Mouse (Mus musculus): ENCODE data around the gene Lbx2. TPM values are rescaled to one million over a fixed set of nuclear protein-coding genes. Genes with fewer than 3 reads are reported as not detected.
A peak's percentile ranks its signal among the peaks of the same experiment; 100 is the strongest.

The Lbx2 gene
- polyA plus RNA-seq, 1 experiment from 2014 or later: 0.45 TPM

DNA sequence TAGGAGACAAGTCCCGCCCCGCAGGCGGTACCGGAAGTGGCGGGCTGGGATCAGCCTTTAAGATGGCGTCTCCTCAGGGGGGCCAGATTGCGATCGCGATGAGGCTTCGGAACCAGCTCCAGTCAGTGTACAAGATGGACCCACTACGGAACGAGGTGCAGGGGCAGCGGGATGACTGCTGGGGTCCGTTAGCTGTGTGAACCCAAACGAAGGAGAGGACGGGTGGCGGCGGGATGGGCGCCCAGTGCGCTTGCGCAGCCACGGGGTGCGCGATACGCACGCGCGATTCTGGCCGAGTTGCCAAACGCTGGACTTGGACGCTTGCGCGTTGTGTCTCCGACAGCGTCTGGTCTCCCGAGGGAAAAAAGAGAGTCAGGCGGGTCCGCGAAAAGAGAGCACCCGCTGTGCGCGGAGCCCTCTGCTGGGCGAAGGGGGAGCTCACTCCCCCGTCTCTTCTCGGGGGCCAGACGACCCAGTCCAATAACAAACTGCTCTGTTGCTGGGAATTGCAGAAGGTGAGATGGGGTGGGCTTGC lies 7.8 kb upstream of the Lbx2 start:
- peak overlapping the region; percentile 95 for H3K27ac ChIP-seq (replicated peaks)

DNA sequence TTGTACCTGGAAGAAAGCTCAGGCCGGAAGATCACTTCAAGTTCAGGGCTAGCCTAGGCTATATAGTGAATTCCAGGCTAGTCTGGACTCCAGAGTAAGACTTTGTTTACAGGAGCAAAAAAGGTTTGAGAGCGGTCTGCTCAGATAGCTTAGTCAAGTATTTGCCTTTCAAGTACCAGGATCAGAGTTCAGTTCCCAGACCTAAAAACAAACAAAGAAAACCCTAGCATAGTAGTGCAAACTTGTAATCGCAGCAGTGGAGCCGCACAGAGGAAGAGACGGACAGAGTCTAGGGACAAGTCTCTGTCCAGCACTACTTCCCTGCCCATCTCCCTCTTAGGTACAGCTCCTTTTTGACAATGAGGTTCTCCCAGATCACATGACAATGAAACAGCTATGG lies 6.0 kb upstream of the Lbx2 start:
- peaks cover 32% of the 10 kb centered on the region for H3K36me3 ChIP-seq (replicated peaks)
- peaks cover 71% of the 10 kb centered on the region for H3K27me3 ChIP-seq (replicated peaks; ENCODE audit: low read depth, poor library complexity, severe bottlenecking)
- no peak for DNase-seq (ENCODE audit: low spot score)
- WGBS: 96% methylated on average over 5 of the region's 5 CpGs
- no peak overlapping the region for H3K4me3 ChIP-seq
- H3K4me1 ChIP-seq: peaks cover 41% of the 10 kb centered on the region
- no peak overlapping the region for H3K27ac ChIP-seq (replicated peaks)
- no peaks in the 10 kb centered on the region for H3K9me3 ChIP-seq

More for the DNA sequence above, 7.8 kb upstream of the Lbx2 start:
- Histone ChIP-seq H3K9me3 (no peaks in the 10 kb centered on the region), H3K27me3 (replicated peaks; ENCODE audit: low read depth, poor library complexity, severe bottlenecking) (peaks cover 71% of the 10 kb centered on the region), H3K4me1 (peaks cover 27% of the 10 kb centered on the region), H3K36me3 (replicated peaks) (peaks cover 32% of the 10 kb centered on the region), H3K4me3 (peak overlapping the region; percentile 87)
- under 1% methylated on average over 46 of the region's 46 CpGs for WGBS
- DNase-seq (ENCODE audit: low spot score): peak; percentile 99

DNA sequence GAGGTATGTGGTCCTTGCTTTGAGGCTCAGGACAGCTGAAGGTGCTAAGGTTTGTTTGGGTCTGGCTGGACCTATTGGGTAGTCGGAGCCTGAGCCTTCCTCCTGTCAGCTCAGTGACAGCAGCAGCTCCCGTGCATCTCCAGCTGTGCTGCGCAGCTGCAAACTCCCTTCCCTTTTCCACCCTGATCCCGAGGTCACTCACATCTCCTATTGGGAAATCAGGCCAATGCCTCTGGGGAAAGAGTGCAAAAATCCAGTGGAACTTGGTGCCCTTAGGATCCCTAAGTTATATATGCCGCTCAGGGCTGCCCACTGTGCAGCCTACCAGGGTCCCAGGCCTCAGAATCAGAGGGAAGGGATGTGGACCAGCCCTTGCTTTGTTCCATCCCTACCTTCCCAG lies 2.7 kb upstream of the Lbx2 start:
- 0 out of 2 replicates have a peak overlapping the region, but pooled peaks have one; percentile 19 for H3K27ac ChIP-seq (replicated peaks)
- H3K9me3 ChIP-seq: no peaks in the 10 kb centered on the region
- WGBS: 11% methylated on average over 5 of the region's 5 CpGs
- peaks cover 58% of the 10 kb centered on the region for H3K4me1 ChIP-seq
- no peak overlapping the region for H3K4me3 ChIP-seq
- no peak for DNase-seq (ENCODE audit: low spot score)
- peaks cover 32% of the 10 kb centered on the region for H3K36me3 ChIP-seq (replicated peaks)
- peaks cover 79% of the 10 kb centered on the region for H3K27me3 ChIP-seq (replicated peaks; ENCODE audit: low read depth, poor library complexity, severe bottlenecking)

DNA sequence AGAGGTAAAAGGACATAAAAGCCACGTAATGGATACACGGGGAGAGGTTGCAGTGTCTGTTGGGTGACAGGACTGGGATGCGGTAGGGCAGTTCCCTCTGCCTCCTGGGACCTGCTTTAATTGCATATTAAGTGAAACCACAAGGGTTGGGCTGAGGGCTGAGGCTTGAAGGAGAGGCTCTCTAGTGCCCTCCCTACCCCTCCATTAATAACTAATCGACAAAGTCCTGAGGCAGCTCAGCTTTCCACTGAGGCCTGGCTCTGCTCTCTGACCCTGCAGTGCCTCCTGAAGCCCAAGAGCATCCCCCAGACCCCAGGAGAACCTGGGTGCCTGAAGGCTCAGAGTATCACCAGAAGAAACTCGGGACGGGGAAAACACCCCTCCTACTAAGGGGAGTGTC lies 1.7 kb upstream of the Lbx2 start:
- whole genome bisulfite sequencing: 3% methylated on average over 6 of the region's 6 CpGs
- Histone ChIP-seq H3K36me3 (replicated peaks) (peaks cover 32% of the 10 kb centered on the region), H3K4me3 (0 out of 2 replicates have a peak overlapping the region, but pooled peaks have one; percentile 9), H3K4me1 (peaks cover 49% of the 10 kb centered on the region), H3K27me3 (replicated peaks; ENCODE audit: low read depth, poor library complexity, severe bottlenecking) (peaks cover 88% of the 10 kb centered on the region), H3K27ac (replicated peaks) (no peak overlapping the region), H3K9me3 (no peaks in the 10 kb centered on the region)
- no peak for DNase-seq (ENCODE audit: low spot score)

DNA sequence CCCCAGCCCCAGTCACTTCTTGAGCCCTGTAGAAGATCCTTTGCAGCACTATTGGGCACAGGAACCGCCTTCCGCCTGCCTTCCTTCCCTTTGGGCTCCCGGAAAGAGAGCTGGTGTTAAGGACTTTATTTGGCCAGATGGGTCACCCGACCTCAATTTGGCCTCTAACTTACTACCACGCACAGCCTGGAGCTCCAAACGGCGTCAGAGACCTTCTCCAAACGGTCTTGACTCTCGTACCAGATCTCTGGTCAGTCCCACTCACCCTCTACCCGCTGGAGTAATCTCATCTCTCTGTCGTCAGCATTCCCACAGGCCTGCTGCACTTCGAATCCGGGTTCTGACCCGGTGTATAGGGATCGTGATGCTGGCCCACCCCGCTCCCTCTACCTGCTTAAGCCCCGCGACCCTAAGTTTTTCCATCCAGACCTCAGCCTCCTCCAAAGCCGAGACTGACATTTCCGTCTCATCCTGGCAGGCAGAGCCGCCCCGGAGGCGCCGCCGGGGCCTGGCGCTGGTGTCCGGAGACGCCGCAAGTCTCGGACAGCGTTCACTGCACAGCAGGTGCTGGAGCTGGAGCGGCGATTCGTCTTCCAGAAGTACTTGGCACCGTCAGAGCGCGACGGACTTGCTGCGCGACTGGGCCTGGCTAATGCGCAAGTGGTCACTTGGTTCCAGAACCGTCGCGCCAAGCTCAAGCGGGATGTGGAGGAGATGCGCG lies 1.2 kb downstream of the Lbx2 start:
- peaks cover 97% of the 10 kb centered on the region for H3K27me3 ChIP-seq (replicated peaks; ENCODE audit: low read depth, poor library complexity, severe bottlenecking)
- peak; percentile 57 for DNase-seq (ENCODE audit: low spot score)
- peaks cover 47% of the 10 kb centered on the region for H3K4me1 ChIP-seq
- WGBS: under 1% methylated on average over 47 of the region's 47 CpGs
- no peaks in the 10 kb centered on the region for H3K9me3 ChIP-seq
- H3K36me3 ChIP-seq (replicated peaks): peaks cover 6% of the 10 kb centered on the region
- H3K27ac ChIP-seq (replicated peaks): no peak overlapping the region
- H3K4me3 ChIP-seq: peak overlapping the region; percentile 49

DNA sequence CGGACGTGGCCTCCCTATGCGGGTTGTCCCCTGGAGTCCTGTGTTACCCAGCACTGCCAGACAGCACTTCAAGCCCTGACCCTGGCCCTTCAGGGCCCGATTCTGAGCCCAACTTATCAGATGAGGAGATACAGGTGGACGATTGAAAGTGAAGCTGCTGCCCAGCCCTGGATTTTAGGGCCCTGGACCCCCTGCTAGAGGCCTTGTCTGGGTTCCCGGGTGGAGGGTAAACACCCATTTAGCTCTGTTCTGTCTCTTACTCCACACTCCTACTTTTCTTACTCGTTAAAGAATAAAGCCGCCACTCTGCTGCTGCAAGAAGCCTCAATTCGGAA lies 1.7 kb downstream of the Lbx2 start:
- Histone ChIP-seq H3K4me3 (peak overlapping the region; percentile 49), H3K27me3 (replicated peaks; ENCODE audit: low read depth, poor library complexity, severe bottlenecking) (peaks cover 97% of the 10 kb centered on the region), H3K9me3 (no peaks in the 10 kb centered on the region), H3K36me3 (replicated peaks) (peaks cover under 1% of the 10 kb centered on the region; the same call in 1 of the 2 replicates), H3K4me1 (peaks cover 49% of the 10 kb centered on the region), H3K27ac (replicated peaks) (no peak overlapping the region)
- DNase-seq (ENCODE audit: low spot score): no peak
- 3% methylated on average over 9 of the region's 9 CpGs for WGBS

DNA sequence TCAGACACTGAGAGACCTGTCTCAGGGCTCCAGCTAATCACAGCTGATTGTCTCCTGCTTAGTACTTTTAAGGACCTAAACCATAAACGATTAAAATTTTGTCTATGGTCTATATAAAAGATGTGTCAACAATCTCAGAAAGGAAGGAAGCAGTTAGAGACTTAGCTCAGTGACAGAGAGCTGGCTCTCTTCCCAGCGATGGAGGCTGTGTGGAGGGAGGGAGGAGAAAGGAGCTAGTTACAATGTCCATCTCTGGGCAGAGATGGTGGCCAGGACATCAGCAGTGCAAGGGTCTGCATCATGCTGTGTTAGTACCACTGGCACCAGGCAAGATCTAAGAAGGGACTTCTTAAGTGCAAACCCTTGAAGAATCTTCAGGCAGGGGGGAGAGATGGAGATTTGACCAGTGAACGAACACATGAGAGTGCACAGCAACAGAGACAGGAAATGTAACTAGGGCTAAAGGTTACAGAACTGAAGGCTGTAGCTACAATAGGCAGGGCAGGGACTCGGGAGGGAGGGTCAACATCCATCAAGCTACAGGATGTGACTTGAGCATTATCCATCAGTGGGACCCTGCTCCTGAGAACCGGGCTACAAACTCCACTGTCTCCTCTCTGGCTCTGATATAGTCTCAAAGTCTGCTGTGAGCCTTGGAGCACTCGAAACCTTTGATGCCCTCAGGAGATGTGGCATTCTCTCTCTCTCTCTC lies 6.4 kb downstream of the Lbx2 start:
- peaks cover 66% of the 10 kb centered on the region for H3K27me3 ChIP-seq (replicated peaks; ENCODE audit: low read depth, poor library complexity, severe bottlenecking)
- H3K9me3 ChIP-seq: 0 out of 2 replicates have a peak, but pooled peaks cover 5% of the 10 kb centered on the region
- no peaks in the 10 kb centered on the region for H3K36me3 ChIP-seq (replicated peaks)
- no peak for DNase-seq (ENCODE audit: low spot score)
- no peak overlapping the region for H3K27ac ChIP-seq (replicated peaks)
- H3K4me3 ChIP-seq: no peak overlapping the region
- WGBS: 45% methylated on average over 6 of the region's 6 CpGs
- H3K4me1 ChIP-seq: peaks cover 12% of the 10 kb centered on the region

DNA sequence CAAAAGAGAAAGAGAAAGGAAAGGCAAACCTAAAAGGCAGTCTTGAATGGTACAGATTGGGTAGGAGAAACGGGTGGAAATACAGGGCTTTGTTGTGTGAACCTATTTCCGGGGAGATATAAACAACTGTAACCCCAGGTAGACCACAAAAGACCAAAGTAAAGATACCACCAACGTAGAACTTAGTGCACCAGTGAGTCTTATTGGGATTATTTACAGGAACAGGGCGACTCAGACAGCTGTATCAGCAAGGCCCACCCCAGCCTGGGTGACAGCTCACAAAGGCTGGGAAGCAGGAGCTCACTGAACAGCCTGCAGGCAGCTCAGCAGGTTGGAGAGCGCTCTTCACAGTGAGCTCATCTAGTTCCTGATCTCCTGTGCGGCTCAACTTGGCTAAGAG lies 9.8 kb downstream of the Lbx2 start:
- Histone ChIP-seq H3K27me3 (replicated peaks; ENCODE audit: low read depth, poor library complexity, severe bottlenecking) (peaks cover 53% of the 10 kb centered on the region), H3K4me3 (no peak overlapping the region), H3K27ac (replicated peaks) (no peak overlapping the region), H3K9me3 (0 out of 2 replicates have a peak, but pooled peaks cover 5% of the 10 kb centered on the region), H3K4me1 (peaks cover 6% of the 10 kb centered on the region), H3K36me3 (replicated peaks) (no peaks in the 10 kb centered on the region)
- DNase-seq (ENCODE audit: low spot score): no peak
- 43% methylated on average over 6 of the region's 6 CpGs for WGBS

DNA sequence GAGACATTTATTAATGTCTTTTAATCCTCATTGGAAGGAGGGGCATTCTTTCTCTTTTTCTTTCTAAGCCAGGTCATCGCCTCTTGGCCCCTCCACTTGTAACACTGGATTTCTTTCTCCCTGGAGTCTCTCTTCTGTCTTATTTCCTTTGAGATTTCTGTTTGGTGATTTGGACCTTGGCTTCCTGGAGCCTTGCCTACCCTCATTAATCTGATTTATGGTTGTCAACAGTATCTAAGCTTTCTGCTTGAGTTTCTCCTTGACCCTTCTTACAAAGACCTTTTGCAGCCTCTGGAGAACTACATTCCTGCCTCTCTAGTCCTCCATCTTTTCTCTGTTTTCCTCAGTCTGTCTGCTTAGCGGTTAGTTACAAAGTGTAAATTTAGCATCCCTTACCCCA lies 12.2 kb downstream of the Lbx2 start:
- WGBS: 73% methylated on average over 2 of the region's 2 CpGs
- H3K27ac ChIP-seq (replicated peaks): no peak overlapping the region
- 0 out of 2 replicates have a peak, but pooled peaks cover 5% of the 10 kb centered on the region for H3K9me3 ChIP-seq
- H3K4me1 ChIP-seq: peaks cover 24% of the 10 kb centered on the region
- H3K4me3 ChIP-seq: no peak overlapping the region
- no peaks in the 10 kb centered on the region for H3K36me3 ChIP-seq (replicated peaks)
- no peak for DNase-seq (ENCODE audit: low spot score)
- peaks cover 45% of the 10 kb centered on the region for H3K27me3 ChIP-seq (replicated peaks; ENCODE audit: low read depth, poor library complexity, severe bottlenecking)

DNA sequence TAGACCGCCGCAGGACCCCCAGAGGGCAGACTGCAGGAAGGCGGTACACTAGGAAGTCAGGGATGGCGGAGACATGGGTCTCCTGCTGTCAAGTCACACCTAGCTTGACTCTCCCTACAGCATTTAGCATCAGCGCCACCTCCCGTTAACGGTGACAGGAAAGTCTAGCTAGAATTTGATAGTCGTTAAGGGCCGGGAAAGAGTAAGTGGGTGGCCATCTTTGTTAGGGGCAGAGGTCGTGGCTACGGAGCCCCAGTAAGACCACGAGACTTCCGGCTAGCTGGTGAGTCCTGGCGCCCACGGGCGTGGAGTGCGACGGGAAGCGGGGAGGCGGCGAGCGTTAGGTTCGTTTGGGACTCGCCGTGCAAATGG lies 15.1 kb downstream of the Lbx2 start, which contains the start of the genes Ccdc142 and Gm42688:
Ccdc142 (plus strand) TSS at position 286 of the 372 bp plus-strand sequence.
Gm42688 (plus strand) TSS at position 302 of the 372 bp plus-strand sequence.
- Histone ChIP-seq H3K4me1 (peaks cover 26% of the 10 kb centered on the region), H3K36me3 (replicated peaks) (peaks cover 10% of the 10 kb centered on the region), H3K27me3 (replicated peaks; ENCODE audit: low read depth, poor library complexity, severe bottlenecking) (peaks cover 33% of the 10 kb centered on the region), H3K27ac (replicated peaks) (peak within 1 kb of the TSS; percentile 87), H3K9me3 (no peaks in the 10 kb centered on the region), H3K4me3 (peak within 1 kb of the TSS; percentile 84)
- peak; percentile 83 for DNase-seq (ENCODE audit: low spot score)
- WGBS: under 1% methylated on average over 25 of the region's 25 CpGs

DNA sequence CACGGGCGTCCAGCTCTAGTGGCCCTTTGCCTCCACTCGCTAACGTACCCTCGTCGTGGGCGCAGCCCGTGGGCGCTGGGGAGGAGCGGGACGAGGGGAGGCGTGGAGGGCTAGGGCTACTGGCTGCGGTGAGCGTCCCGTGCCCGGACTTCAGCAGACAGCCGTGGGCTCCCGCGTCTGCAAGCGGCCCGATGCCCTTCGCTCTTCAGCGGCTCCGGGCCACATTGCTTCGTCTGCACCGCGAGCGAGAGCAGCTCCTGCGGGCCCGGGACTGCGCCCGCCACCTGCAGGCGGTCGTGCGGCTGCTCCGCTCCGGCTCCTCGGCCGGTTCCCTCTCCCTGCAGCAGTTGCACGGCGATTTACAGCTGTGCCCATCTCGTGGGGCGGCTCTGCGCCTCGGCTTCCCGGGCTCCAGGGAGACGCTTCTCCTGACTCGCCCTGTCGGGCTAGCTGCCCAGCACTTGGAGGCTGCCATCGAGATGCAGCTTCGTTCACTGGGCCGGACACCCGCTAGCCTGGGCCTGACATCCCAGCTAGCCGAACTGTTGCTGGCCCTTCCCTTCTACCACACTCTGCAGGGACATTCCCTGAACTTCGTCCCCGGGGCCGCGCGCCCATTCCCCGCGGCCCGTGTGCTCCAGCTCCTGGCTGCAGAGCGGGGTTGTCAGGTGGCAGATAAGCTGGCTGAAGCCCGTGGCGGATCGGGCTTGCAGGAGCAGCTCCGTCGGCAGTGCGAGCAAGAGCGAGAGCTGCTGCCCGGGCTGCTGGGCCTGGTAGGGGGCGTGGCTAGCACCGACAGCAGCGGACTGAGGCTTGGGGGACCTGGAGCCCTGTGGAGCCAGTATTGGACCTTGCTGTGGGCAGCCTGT lies 15.8 kb downstream of the Lbx2 start:
- peak overlapping the region; percentile 87 for H3K27ac ChIP-seq (replicated peaks)

DNA sequence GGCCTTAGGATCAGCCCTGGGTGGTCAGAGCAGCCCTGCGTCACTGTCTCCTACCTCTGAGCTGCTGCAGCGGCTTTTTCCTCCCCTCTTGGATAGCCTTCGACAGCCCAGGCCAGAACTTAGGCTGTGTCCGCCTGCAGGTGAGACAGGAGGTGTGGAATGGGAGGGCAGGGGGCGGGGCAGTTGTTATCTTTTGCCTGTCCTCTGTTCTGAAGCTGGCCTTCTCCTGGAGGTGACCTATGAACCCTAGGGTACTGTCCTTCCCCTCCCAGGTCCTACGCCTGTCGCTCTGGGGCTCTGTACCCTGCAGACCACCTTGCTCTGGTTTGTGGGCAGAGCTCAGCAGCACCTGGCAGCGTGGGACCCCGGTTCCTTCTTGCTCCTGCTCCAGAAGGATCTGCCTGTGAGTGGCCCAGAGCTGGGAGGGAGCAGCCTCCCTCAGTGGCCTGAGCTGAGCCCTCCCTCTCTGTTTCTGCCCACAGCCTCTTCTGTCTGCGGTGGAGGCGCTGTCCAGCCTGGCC lies 17.0 kb downstream of the Lbx2 start:
- Histone ChIP-seq H3K27ac (replicated peaks) (no peak overlapping the region), H3K9me3 (no peaks in the 10 kb centered on the region), H3K4me3 (peak overlapping the region; percentile 84), H3K36me3 (replicated peaks) (peaks cover 16% of the 10 kb centered on the region), H3K4me1 (peaks cover 35% of the 10 kb centered on the region), H3K27me3 (replicated peaks; ENCODE audit: low read depth, poor library complexity, severe bottlenecking) (peaks cover 32% of the 10 kb centered on the region)
- no peak for DNase-seq (ENCODE audit: low spot score)
- WGBS: 38% methylated on average over 11 of the region's 11 CpGs

More for the DNA sequence above, 15.8 kb downstream of the Lbx2 start:
- H3K27me3 ChIP-seq (replicated peaks; ENCODE audit: low read depth, poor library complexity, severe bottlenecking): peaks cover 32% of the 10 kb centered on the region
- WGBS: under 1% methylated on average over 74 of the region's 74 CpGs
- H3K36me3 ChIP-seq (replicated peaks): peaks cover 13% of the 10 kb centered on the region
- DNase-seq (ENCODE audit: low spot score): peak; percentile 81
- peaks cover 26% of the 10 kb centered on the region for H3K4me1 ChIP-seq
- no peaks in the 10 kb centered on the region for H3K9me3 ChIP-seq
- H3K4me3 ChIP-seq: peak overlapping the region; percentile 84

All from embryonic facial prominence, embryonic 10.5 days (tissue).